ENCODE assay signal across 8 mouse cellular contexts in genomic region chr10:82697305-82697898, GRCm38 (mm10). TPM values are rescaled to one million over a fixed set of nuclear protein-coding genes. Genes with fewer than 3 reads are reported as not detected.
DNase-seq lines count a peak whose midpoint lies in the region; ATAC-seq and TF ChIP-seq lines count a peak whose summit lies in the region.

No protein-coding gene starts in this region.

- TF ChIP-seq POLR2A in kidney, adult 2 months (IDR thresholded peaks at IDR 0.05; ENCODE audit: low read depth, low read length): no peak

- H3K4me2 ChIP-seq in heart, embryonic 16.5 days (ENCODE audit: low read depth, low read length): no peak overlapping the region

- H3K27ac ChIP-seq in kidney, adult 2 months (ENCODE audit: insufficient read depth, low read depth, low read length): no peak overlapping the region
- H3K27ac ChIP-seq in heart, embryonic 16.5 days (ENCODE audit: low read length): peak overlapping the region; percentile 65; the same call in 1 of the 2 replicates

- 0 out of 2 replicates have a peak, but pooled peaks cover 5% of the 10 kb centered on the region for H3K4me1 ChIP-seq in kidney, adult 2 months (ENCODE audit: control insufficient read depth, insufficient read depth, low read length)
- H3K4me1 ChIP-seq in heart, embryonic 16.5 days (ENCODE audit: control insufficient read depth, insufficient read depth, low read length): peaks cover 16% of the 10 kb centered on the region

- no peak for ATAC-seq in heart, embryonic 16.5 days (replicated peaks; ENCODE audit: extremely low read depth, insufficient read depth, low FRiP score)
- ATAC-seq in megakaryocyte progenitor cell, adult 5-6 weeks (replicated peaks; ENCODE audit: poor library complexity): peak; percentile 64

- no peak for TF ChIP-seq CTCF in kidney, adult 2 months (conservative IDR thresholded peaks at IDR 0.05; ENCODE audit: insufficient read depth, insufficient read length, low read depth, low read length)

- H3K9ac ChIP-seq in heart, embryonic 16.5 days (ENCODE audit: low read length): no peak overlapping the region

- H3K27me3 ChIP-seq in kidney, adult 2 months (replicated peaks; ENCODE audit: control insufficient read depth, insufficient read depth, low read length): no peaks in the 10 kb centered on the region
- no peaks in the 10 kb centered on the region for H3K27me3 ChIP-seq in heart, embryonic 16.5 days (ENCODE audit: control insufficient read depth, insufficient read depth, low read length)

- no peaks in the 10 kb centered on the region for H3K36me3 ChIP-seq in kidney, adult 2 months (ENCODE audit: control insufficient read depth, insufficient read depth, low read length)
- H3K36me3 ChIP-seq in heart, embryonic 16.5 days (ENCODE audit: control insufficient read depth, insufficient read depth): 0 out of 2 replicates have a peak, but pooled peaks cover 2% of the 10 kb centered on the region

- 79% methylated on average over 3 of the region's 3 CpGs for WGBS in kidney, adult 2 months
- 69% methylated on average over 3 of the region's 3 CpGs for WGBS in heart, embryonic 16.5 days

- peak; percentile 27 for DNase-seq in kidney, adult 2 months
- no peak for DNase-seq in kidney, adult 18-20 months
- DNase-seq in ES-CJ7 (ENCODE audit: low read depth, low spot score): peak; percentile 43
- DNase-seq in layer of hippocampus, adult 9-11 months: no peak
- DNase-seq in spleen, adult 12 weeks (ENCODE audit: low spot score): no peak
- no peak for DNase-seq in thymus, postnatal 4 days

- H3K9me3 ChIP-seq in heart, embryonic 16.5 days (replicated peaks; ENCODE audit: control insufficient read depth, low read length): no peaks in the 10 kb centered on the region

- H3K4me3 ChIP-seq in kidney, adult 2 months (ENCODE audit: insufficient read depth, low read depth, low read length): no peak overlapping the region
- H3K4me3 ChIP-seq in heart, embryonic 16.5 days (ENCODE audit: low read length): no peak overlapping the region

RNA-seq across cellular contexts. Expression of gene Hcfc2, which starts 1.4 kb away (rescaled TPM):
- polyA plus RNA-seq in kidney, adult 2 months (2012; rRNA removed): 7.6 and 8.1 TPM in 2 replicates
- 35.2 and 38.4 TPM in 2 replicates for polyA plus RNA-seq in heart, embryonic 16.5 days (2015; fragmentation: Nextera tagmentation; extraction: Ambion mirVana)
- total RNA-seq in megakaryocyte progenitor cell, adult 5-6 weeks (2015): 18.2 and 19.6 TPM in 2 replicates
- 29.9 and 31.5 TPM in 2 replicates for total RNA-seq in megakaryocyte progenitor cell, adult 5-6 weeks (2017)

RNA-seq across cellular contexts. Expression of gene Glt8d2, which starts 7.0 kb away (rescaled TPM):
- polyA plus RNA-seq in kidney, adult 2 months (2012; rRNA removed): 0.94 and 2.4 TPM in 2 replicates
- polyA plus RNA-seq in heart, embryonic 16.5 days (2015; fragmentation: Nextera tagmentation; extraction: Ambion mirVana): 4.3 and 5.0 TPM in 2 replicates
- total RNA-seq in megakaryocyte progenitor cell, adult 5-6 weeks (2015): 0.15 and 0.56 TPM in 2 replicates
- 0.87 and 1.2 TPM in 2 replicates for total RNA-seq in megakaryocyte progenitor cell, adult 5-6 weeks (2017)

Comparison
In these comparisons a context has a peak if more than half of its experiments do, and no peak if none do; other contexts are left out.
1. DNase-seq: peak in kidney, adult 2 months (single experiment) and ES-CJ7 (single experiment); none in kidney, adult 18-20 months (single experiment), layer of hippocampus, adult 9-11 months (single experiment), spleen, adult 12 weeks (single experiment) and thymus, postnatal 4 days (single experiment).